Mouse (Mus musculus): ENCODE results near the gene Olfr1344. TPM values are rescaled to one million over a fixed set of nuclear protein-coding genes. Genes with fewer than 3 reads are reported as not detected.

Gene Olfr1344
- polyA plus RNA-seq (2012; rRNA removed), result 0.09 and 0.13 TPM in 2 replicates

DNA sequence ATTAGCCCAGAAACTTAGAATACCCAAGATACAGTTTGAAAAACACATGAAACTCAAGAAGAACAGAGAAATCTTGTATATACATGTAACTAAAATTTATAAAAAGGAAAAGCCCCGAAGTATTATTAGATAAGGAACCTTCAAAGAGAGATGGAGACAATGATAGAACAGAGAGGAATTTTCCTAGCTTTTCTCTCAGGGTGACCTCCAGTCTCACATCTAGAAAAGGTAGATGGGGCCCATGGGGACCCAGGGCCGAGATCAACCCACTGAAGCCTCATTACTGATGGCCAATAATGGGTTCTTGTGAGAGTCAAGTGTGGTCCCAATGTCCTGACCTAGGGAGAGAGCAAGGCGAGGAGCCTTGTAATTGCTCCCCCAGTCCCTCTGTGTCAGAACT is at the start of gene Olfr1344:
TSS of gene Olfr1344 (plus strand) at position 301 of the 400 bp plus-strand sequence.
- no peaks in the 10 kb centered on the region for H3K4me1 ChIP-seq (replicated peaks; ENCODE audit: control insufficient read depth, insufficient read depth, low read length)
- DNase-seq, result no peak
- H3K4me3 ChIP-seq (ENCODE audit: control insufficient read depth, insufficient read depth, low read length), result no peak within 1 kb of the TSS
- no peak for TF ChIP-seq CTCF (IDR thresholded peaks at IDR 0.05; ENCODE audit: borderline replicate concordance, control insufficient read depth, extremely low read depth, insufficient read depth, low read length, poor library complexity)
- TF ChIP-seq POLR2A (IDR thresholded peaks at IDR 0.05; ENCODE audit: control insufficient read depth, extremely low read depth, insufficient read depth, low read length, poor library complexity), result no peak
- no peak within 1 kb of the TSS for H3K27ac ChIP-seq (ENCODE audit: control insufficient read depth, insufficient read depth, low read length)
- 64% methylated on average over 3 of the region's 3 CpGs for WGBS
- no peaks in the 10 kb centered on the region for H3K27me3 ChIP-seq (ENCODE audit: control insufficient read depth, insufficient read depth, low read length)
- H3K36me3 ChIP-seq (ENCODE audit: control insufficient read depth, insufficient read depth, low read length), result no peaks in the 10 kb centered on the region

DNA sequence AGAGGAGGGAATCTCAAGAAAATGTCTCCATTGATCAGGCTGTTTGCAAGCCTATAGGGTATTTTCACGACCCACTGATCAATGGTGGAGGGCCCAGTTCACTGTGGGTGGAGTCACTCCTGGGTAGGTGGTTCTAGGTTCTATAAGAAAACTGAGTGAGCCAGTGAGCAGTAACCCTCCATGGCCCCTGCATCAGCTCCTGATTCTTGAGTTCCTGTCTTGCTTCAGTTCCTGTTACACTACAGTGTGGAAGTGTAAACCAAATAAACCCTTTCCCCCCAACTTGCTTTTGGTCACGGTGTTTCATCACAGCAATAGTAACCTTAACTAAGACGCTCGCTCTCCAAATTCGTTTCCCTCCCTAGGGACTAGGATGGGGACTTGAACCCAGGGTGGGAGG is 49.5 kb upstream of the Olfr1344 start:
- no peaks in the 10 kb centered on the region for H3K36me3 ChIP-seq (ENCODE audit: control insufficient read depth, insufficient read depth, low read length)
- WGBS, result 93% methylated on average over 5 of the region's 5 CpGs
- no peaks in the 10 kb centered on the region for H3K4me1 ChIP-seq (replicated peaks; ENCODE audit: control insufficient read depth, insufficient read depth, low read length)

DNA sequence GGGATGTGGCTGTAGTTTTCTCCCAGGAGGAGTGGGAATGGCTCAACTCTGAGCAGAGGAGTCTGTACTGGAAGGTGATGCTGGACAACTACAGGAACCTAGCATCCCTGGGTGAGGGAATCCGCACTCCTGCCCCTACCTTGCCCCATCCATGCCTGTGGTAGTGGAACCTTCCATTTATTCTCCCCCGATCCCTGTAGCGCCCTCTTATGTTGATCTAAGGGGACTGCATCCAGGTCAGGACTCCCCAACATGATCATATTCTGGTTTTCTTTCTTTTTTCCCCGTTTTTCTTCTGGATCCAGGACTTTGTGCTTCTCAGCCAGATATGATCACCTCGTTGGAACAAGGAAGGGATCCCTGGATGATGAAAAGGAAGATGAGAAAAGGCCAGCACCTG is 49.0 kb upstream of the Olfr1344 start:
- Histone ChIP-seq H3K4me3 (ENCODE audit: control insufficient read depth, insufficient read depth, low read length) (no peak overlapping the region), H3K4me1 (replicated peaks; ENCODE audit: control insufficient read depth, insufficient read depth, low read length) (no peaks in the 10 kb centered on the region), H3K36me3 (ENCODE audit: control insufficient read depth, insufficient read depth, low read length) (no peaks in the 10 kb centered on the region), H3K27ac (ENCODE audit: control insufficient read depth, insufficient read depth, low read length) (no peak overlapping the region), H3K27me3 (ENCODE audit: control insufficient read depth, insufficient read depth, low read length) (no peaks in the 10 kb centered on the region)
- no peak for DNase-seq
- TF ChIP-seq CTCF (IDR thresholded peaks at IDR 0.05; ENCODE audit: borderline replicate concordance, control insufficient read depth, extremely low read depth, insufficient read depth, low read length, poor library complexity) (no peak), POLR2A (IDR thresholded peaks at IDR 0.05; ENCODE audit: control insufficient read depth, extremely low read depth, insufficient read depth, low read length, poor library complexity) (no peak)
- WGBS, result 84% methylated on average over 5 of the region's 5 CpGs

More for the DNA sequence above, 49.5 kb upstream of the Olfr1344 start:
- TF ChIP-seq CTCF (IDR thresholded peaks at IDR 0.05; ENCODE audit: borderline replicate concordance, control insufficient read depth, extremely low read depth, insufficient read depth, low read length, poor library complexity) (no peak), POLR2A (IDR thresholded peaks at IDR 0.05; ENCODE audit: control insufficient read depth, extremely low read depth, insufficient read depth, low read length, poor library complexity) (no peak)
- Histone ChIP-seq H3K4me3 (ENCODE audit: control insufficient read depth, insufficient read depth, low read length) (no peak overlapping the region), H3K27ac (ENCODE audit: control insufficient read depth, insufficient read depth, low read length) (no peak overlapping the region), H3K27me3 (ENCODE audit: control insufficient read depth, insufficient read depth, low read length) (no peaks in the 10 kb centered on the region)
- DNase-seq, result no peak

DNA sequence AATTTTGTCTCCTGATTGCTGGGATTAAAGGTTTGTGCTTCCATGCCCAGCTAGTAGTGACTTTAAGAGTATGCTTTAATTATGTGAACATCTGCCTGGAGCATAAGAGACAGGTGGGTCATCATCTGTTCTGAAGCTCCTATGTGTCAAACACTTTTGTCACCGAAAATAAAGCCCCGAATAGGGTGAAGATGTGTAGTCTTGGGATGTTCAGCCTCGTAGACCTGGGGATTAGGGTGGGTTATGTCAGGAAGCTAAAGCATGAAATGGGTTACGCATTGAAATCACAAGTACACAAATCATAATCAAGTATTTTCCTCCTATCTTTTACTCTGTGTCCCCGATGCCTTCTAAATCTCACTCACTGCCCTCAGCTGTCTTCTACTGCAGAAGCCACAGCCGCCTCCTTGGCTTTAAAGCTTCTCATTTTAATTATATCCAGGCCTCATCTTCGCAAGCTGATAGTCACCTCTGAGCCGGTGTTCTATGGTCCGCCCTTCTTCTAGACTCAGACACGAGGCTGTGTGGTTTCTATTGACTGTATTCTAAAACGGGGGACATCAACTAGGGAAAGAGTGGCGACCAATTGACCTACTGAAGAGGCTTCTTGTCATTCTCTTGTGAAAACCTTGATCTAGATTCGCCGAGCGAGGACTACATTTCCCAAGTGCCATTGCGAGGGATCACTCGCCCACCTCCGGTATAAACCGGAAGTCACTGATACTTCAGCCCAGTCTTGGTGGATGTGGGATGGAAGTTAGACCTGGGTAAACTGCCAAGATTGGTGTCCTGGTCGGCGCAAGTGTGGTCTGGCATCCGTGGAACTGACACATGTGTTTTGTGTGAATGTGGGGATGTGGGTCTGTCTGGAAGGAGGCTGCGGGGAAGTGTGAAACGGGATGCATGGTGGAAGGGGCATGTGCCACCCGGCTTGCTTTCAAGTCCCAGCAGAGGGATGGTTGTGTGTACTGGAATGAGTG is 40.2 kb upstream of the Olfr1344 start, which contains the start of gene Smim17:
TSS of gene Smim17 (plus strand) at position 720 of the 980 bp plus-strand sequence.
- H3K36me3 ChIP-seq (ENCODE audit: control insufficient read depth, insufficient read depth, low read length), result no peaks in the 10 kb centered on the region
- peak; percentile 57 for DNase-seq
- H3K27me3 ChIP-seq (ENCODE audit: control insufficient read depth, insufficient read depth, low read length), result no peaks in the 10 kb centered on the region
- peak within 1 kb of the TSS; percentile 92 for H3K4me3 ChIP-seq (ENCODE audit: control insufficient read depth, insufficient read depth, low read length)
- TF ChIP-seq POLR2A (IDR thresholded peaks at IDR 0.05; ENCODE audit: control insufficient read depth, extremely low read depth, insufficient read depth, low read length, poor library complexity) (no peak), CTCF (IDR thresholded peaks at IDR 0.05; ENCODE audit: borderline replicate concordance, control insufficient read depth, extremely low read depth, insufficient read depth, low read length, poor library complexity) (no peak)
- peaks cover 4% of the 10 kb centered on the region for H3K4me1 ChIP-seq (replicated peaks; ENCODE audit: control insufficient read depth, insufficient read depth, low read length)
- 33% methylated on average over 25 of the region's 25 CpGs for WGBS
- no peak within 1 kb of the TSS; the same call in 1 of the 2 replicates for H3K27ac ChIP-seq (ENCODE audit: control insufficient read depth, insufficient read depth, low read length)

DNA sequence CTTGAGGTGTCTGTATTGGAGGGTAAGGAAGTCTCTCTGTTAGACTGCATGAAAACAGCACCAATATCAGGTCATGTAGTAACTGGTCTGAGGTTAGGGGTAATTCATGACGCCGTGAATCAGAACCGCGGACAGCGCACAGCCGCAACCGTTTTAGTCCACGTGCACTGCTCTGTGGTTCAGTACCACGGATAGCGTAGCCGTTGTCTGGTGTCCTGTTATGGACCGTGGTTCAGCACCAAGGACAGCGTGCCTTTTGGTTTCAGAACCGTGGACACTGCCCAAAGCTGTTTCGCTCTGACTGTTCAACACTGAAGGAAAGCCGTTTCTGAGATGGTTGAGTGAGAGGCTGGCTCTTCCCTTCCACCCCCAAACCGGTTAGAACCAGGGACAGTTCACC is 28.4 kb upstream of the Olfr1344 start, which contains the start of gene Gm20715:
TSS of gene Gm20715 (plus strand) at position 235 of the 400 bp plus-strand sequence.
- 4% methylated on average over 17 of the region's 17 CpGs for WGBS
- peak; percentile 61 for DNase-seq
- no peaks in the 10 kb centered on the region for H3K36me3 ChIP-seq (ENCODE audit: control insufficient read depth, insufficient read depth, low read length)
- H3K4me1 ChIP-seq (replicated peaks; ENCODE audit: control insufficient read depth, insufficient read depth, low read length), result no peaks in the 10 kb centered on the region
- TF ChIP-seq CTCF (IDR thresholded peaks at IDR 0.05; ENCODE audit: borderline replicate concordance, control insufficient read depth, extremely low read depth, insufficient read depth, low read length, poor library complexity) (no peak), POLR2A (IDR thresholded peaks at IDR 0.05; ENCODE audit: control insufficient read depth, extremely low read depth, insufficient read depth, low read length, poor library complexity) (no peak)
- H3K4me3 ChIP-seq (ENCODE audit: control insufficient read depth, insufficient read depth, low read length), result no peak within 1 kb of the TSS
- no peak within 1 kb of the TSS for H3K27ac ChIP-seq (ENCODE audit: control insufficient read depth, insufficient read depth, low read length)
- H3K27me3 ChIP-seq (ENCODE audit: control insufficient read depth, insufficient read depth, low read length), result no peaks in the 10 kb centered on the region

DNA sequence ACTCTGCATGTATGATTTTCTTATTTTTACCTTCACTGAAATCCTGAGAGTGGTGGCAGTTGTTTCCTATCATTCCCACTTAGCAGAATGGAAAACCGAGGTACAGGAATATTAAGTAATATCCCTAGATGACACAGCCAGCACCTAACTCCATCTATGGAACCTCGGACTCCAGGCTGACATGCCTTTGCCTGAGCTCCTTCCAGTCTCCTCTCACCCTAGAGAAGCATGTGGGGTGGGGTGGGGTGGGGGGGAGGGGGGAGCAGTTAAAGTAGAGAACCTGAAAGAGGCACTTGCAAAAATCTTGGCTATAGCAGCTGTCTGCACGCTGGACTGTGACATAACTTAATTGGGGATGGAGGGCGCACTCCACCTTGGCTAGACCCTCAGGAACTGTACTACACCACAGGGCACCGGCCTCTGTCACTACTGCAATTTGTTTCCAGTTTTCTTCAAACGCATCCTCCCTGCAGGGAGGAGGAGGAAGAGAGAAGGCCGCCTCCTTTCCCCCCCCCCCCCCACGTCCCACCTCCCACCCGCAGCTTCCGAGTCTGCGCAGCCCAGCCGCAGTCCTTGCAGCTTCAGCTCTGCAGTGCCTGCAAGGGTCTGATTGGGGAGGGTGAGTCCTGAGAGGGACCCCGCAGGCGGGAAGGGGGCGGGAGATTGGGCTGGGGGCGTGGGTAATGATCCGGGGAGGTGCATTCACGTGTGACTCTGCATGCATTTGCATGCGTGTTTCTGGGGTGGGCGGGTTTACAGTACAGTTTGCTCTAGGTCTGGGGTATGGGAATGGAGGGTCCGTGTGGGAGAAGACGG is 23.7 kb upstream of the Olfr1344 start:
- no peak overlapping the region for H3K27ac ChIP-seq (ENCODE audit: control insufficient read depth, insufficient read depth, low read length)
- TF ChIP-seq CTCF (IDR thresholded peaks at IDR 0.05; ENCODE audit: borderline replicate concordance, control insufficient read depth, extremely low read depth, insufficient read depth, low read length, poor library complexity) (no peak), POLR2A (IDR thresholded peaks at IDR 0.05; ENCODE audit: control insufficient read depth, extremely low read depth, insufficient read depth, low read length, poor library complexity) (no peak)
- H3K4me1 ChIP-seq (replicated peaks; ENCODE audit: control insufficient read depth, insufficient read depth, low read length), result no peaks in the 10 kb centered on the region
- no peaks in the 10 kb centered on the region for H3K36me3 ChIP-seq (ENCODE audit: control insufficient read depth, insufficient read depth, low read length)
- no peak for DNase-seq
- H3K27me3 ChIP-seq (ENCODE audit: control insufficient read depth, insufficient read depth, low read length), result no peaks in the 10 kb centered on the region
- 9% methylated on average over 21 of the region's 22 CpGs for WGBS
- H3K4me3 ChIP-seq (ENCODE audit: control insufficient read depth, insufficient read depth, low read length), result no peak overlapping the region
